16 mouse cellular contexts compared by ENCODE assay signal in genomic region chr5:105807461-105807860, GRCm38 (mm10).
A peak's percentile ranks its signal among the peaks of the same experiment; 100 is the strongest.
DNase-seq lines count a peak whose midpoint lies in the region; ATAC-seq and TF ChIP-seq lines count a peak whose summit lies in the region.
"Had no signal": no experiment of that assay in that cellular context is flagged by ENCODE, and none has a peak within 500 bp of the region (broad histone marks: within the 10 kb centered on the region; RNA-seq: fewer than 3 reads in every experiment).

No protein-coding gene starts in this region.

- no peak for TF ChIP-seq POLR2A in thymus, adult 2 months (IDR thresholded peaks at IDR 0.05; ENCODE audit: control insufficient read depth, extremely low read depth, insufficient read depth, low read length, poor library complexity)

- H3K4me2 ChIP-seq in heart, embryonic 15.5 days = no peak overlapping the region
- H3K4me2 ChIP-seq in lung, embryonic 16.5 days (ENCODE audit: low read depth, low read length) = no peak overlapping the region
- no peak overlapping the region for H3K4me2 ChIP-seq in kidney, embryonic 16.5 days (replicated peaks; ENCODE audit: low read depth, low read length)
- no peak overlapping the region for H3K4me2 ChIP-seq in lung, postnatal 0 days (replicated peaks; ENCODE audit: low read depth, low read length)
- H3K4me2 ChIP-seq: hindbrain, embryonic 12.5 days; limb, embryonic 13.5 days had no signal

- intact Hi-C loops in heart, postnatal 36 days (cut with DNase I) = no loop called here

- H3K27ac ChIP-seq in heart, embryonic 15.5 days = no peak overlapping the region
- no peak overlapping the region for H3K27ac ChIP-seq in lung, embryonic 16.5 days (ENCODE audit: low read length)
- H3K27ac ChIP-seq in kidney, embryonic 16.5 days (ENCODE audit: low read length) = peak overlapping the region; percentile 45; the same call in 1 of the 2 replicates
- no peak overlapping the region for H3K27ac ChIP-seq in thymus, adult 2 months (ENCODE audit: control insufficient read depth, insufficient read depth, low read length)
- no peak overlapping the region for H3K27ac ChIP-seq in lung, postnatal 0 days (ENCODE audit: low read length)
- H3K27ac ChIP-seq: hindbrain, embryonic 12.5 days; kidney, postnatal 0 days; left cerebral cortex, adult 2 months; limb, embryonic 13.5 days had no signal

- H3K4me1 ChIP-seq in heart, embryonic 15.5 days (replicated peaks) = peaks cover 22% of the 10 kb centered on the region
- H3K4me1 ChIP-seq in lung, embryonic 16.5 days (replicated peaks; ENCODE audit: control insufficient read depth, insufficient read depth, low read length) = 0 out of 2 replicates have a peak, but pooled peaks cover 5% of the 10 kb centered on the region
- H3K4me1 ChIP-seq in kidney, embryonic 16.5 days (ENCODE audit: insufficient read depth, low read length) = peaks cover 31% of the 10 kb centered on the region
- no peaks in the 10 kb centered on the region for H3K4me1 ChIP-seq in thymus, adult 2 months (replicated peaks; ENCODE audit: control insufficient read depth, insufficient read depth, low read length)
- H3K4me1 ChIP-seq in lung, postnatal 0 days (ENCODE audit: insufficient read depth, low read depth, low read length) = no peaks in the 10 kb centered on the region
- H3K4me1 ChIP-seq: hindbrain, embryonic 12.5 days had no signal

- H3K9me3 ChIP-seq in heart, embryonic 15.5 days (replicated peaks) = no peaks in the 10 kb centered on the region
- H3K9me3 ChIP-seq in lung, embryonic 16.5 days (ENCODE audit: control insufficient read depth, low read length) = peaks cover 6% of the 10 kb centered on the region
- peaks cover 9% of the 10 kb centered on the region for H3K9me3 ChIP-seq in kidney, embryonic 16.5 days (ENCODE audit: low read length)
- H3K9me3 ChIP-seq in lung, postnatal 0 days (ENCODE audit: low read length) = peaks cover 3% of the 10 kb centered on the region; the same call in 1 of the 2 replicates

- no peak overlapping the region for H3K4me3 ChIP-seq in heart, embryonic 15.5 days
- H3K4me3 ChIP-seq in lung, embryonic 16.5 days (ENCODE audit: low read length) = no peak overlapping the region
- H3K4me3 ChIP-seq in kidney, embryonic 16.5 days (ENCODE audit: low read length) = no peak overlapping the region
- H3K4me3 ChIP-seq in thymus, adult 2 months (ENCODE audit: control insufficient read depth, insufficient read depth, low read length) = no peak overlapping the region
- no peak overlapping the region for H3K4me3 ChIP-seq in lung, postnatal 0 days (ENCODE audit: low read depth, low read length)
- H3K4me3 ChIP-seq: hindbrain, embryonic 12.5 days; left cerebral cortex, adult 2 months; limb, embryonic 13.5 days had no signal

- DNase-seq in heart, postnatal 36 days = no peak
- no peak for DNase-seq in lung, adult 18-20 months
- DNase-seq in thymus, adult 2 months = no peak
- DNase-seq in lung, postnatal 0 days (ENCODE audit: low spot score) = no peak
- DNase-seq: cerebellum, adult 9-10 months; gastrocnemius, postnatal 25 days; lung, postnatal 36 days; midbrain, embryonic 14.5 days had no signal

- no peaks in the 10 kb centered on the region for H3K27me3 ChIP-seq in heart, embryonic 15.5 days
- H3K27me3 ChIP-seq in lung, embryonic 16.5 days (ENCODE audit: control insufficient read depth, insufficient read depth, low read depth, low read length) = no peaks in the 10 kb centered on the region
- H3K27me3 ChIP-seq in kidney, embryonic 16.5 days (ENCODE audit: insufficient read depth, low read length) = no peaks in the 10 kb centered on the region
- H3K27me3 ChIP-seq in thymus, adult 2 months (ENCODE audit: control insufficient read depth, insufficient read depth, low read length) = no peaks in the 10 kb centered on the region
- H3K27me3 ChIP-seq in lung, postnatal 0 days (replicated peaks; ENCODE audit: insufficient read depth, low read length) = no peaks in the 10 kb centered on the region
- H3K27me3 ChIP-seq: hindbrain, embryonic 12.5 days; limb, embryonic 13.5 days had no signal

- TF ChIP-seq EP300 in lung, postnatal 0 days (IDR thresholded peaks at IDR 0.05) = no peak

- no peak for TF ChIP-seq CTCF in thymus, adult 2 months (IDR thresholded peaks at IDR 0.05; ENCODE audit: borderline replicate concordance, control insufficient read depth, extremely low read depth, insufficient read depth, low read length, poor library complexity)
- no peak for TF ChIP-seq CTCF in lung, postnatal 0 days (IDR thresholded peaks at IDR 0.05)

- ATAC-seq in heart, embryonic 15.5 days (replicated peaks; ENCODE audit: insufficient number of reproducible peaks, insufficient read depth, low FRiP score, low read depth) = 0 out of 2 replicates have a peak, but pooled peaks have one; percentile 36
- peak; percentile 16; the same call in 1 of the 2 replicates for ATAC-seq in lung, embryonic 16.5 days (ENCODE audit: low read depth)
- ATAC-seq in kidney, embryonic 16.5 days (ENCODE audit: low FRiP score, low TSS enrichment) = no peak
- 0 out of 2 replicates have a peak, but pooled peaks have one; percentile 16 for ATAC-seq in neutrophil, adult 5-6 weeks (ENCODE audit: extremely low read depth, insufficient number of reproducible peaks, low FRiP score, poor library complexity, severe bottlenecking)
- no peak for ATAC-seq in lung, postnatal 0 days

- no peak overlapping the region for H3K9ac ChIP-seq in heart, embryonic 15.5 days
- H3K9ac ChIP-seq in lung, embryonic 16.5 days (ENCODE audit: low read length) = no peak overlapping the region
- no peak overlapping the region for H3K9ac ChIP-seq in kidney, embryonic 16.5 days (replicated peaks; ENCODE audit: low read length)
- H3K9ac ChIP-seq in lung, postnatal 0 days (replicated peaks; ENCODE audit: low read depth) = no peak overlapping the region
- H3K9ac ChIP-seq: hindbrain, embryonic 12.5 days; limb, embryonic 13.5 days had no signal

- peaks cover 9% of the 10 kb centered on the region for H3K36me3 ChIP-seq in heart, embryonic 15.5 days
- H3K36me3 ChIP-seq in lung, embryonic 16.5 days (ENCODE audit: control insufficient read depth, insufficient read depth, low read length) = peaks cover 11% of the 10 kb centered on the region
- H3K36me3 ChIP-seq in kidney, embryonic 16.5 days (ENCODE audit: insufficient read depth, low read length) = peaks cover 14% of the 10 kb centered on the region
- H3K36me3 ChIP-seq in thymus, adult 2 months (ENCODE audit: control insufficient read depth, insufficient read depth, low read length) = peaks cover 8% of the 10 kb centered on the region
- peaks cover 8% of the 10 kb centered on the region; the same call in 1 of the 2 replicates for H3K36me3 ChIP-seq in lung, postnatal 0 days (ENCODE audit: insufficient read depth, low read length)

- WGBS in heart, embryonic 15.5 days = 51% methylated on average over 7 of the region's 7 CpGs
- WGBS in lung, embryonic 16.5 days = 63% methylated on average over 7 of the region's 7 CpGs
- 28% methylated on average over 7 of the region's 7 CpGs for WGBS in kidney, embryonic 16.5 days
- WGBS in thymus, adult 2 months = 78% methylated on average over 7 of the region's 7 CpGs
- 59% methylated on average over 7 of the region's 7 CpGs for WGBS in lung, postnatal 0 days

Comparison
In these comparisons a context has a peak if more than half of its experiments do, and no peak if none do; other contexts are left out.
1. ATAC-seq: peak in heart, embryonic 15.5 days (single experiment), lung, embryonic 16.5 days (single experiment) and neutrophil, adult 5-6 weeks (single experiment); none in kidney, embryonic 16.5 days (single experiment) and lung, postnatal 0 days (single experiment).